Mouse (Mus musculus) lung, postnatal 0 days (tissue): ENCODE data around the gene Aen. TPM values are rescaled to one million over a fixed set of nuclear protein-coding genes. Genes with fewer than 3 reads are reported as not detected.

Experiments
- ATAC-seq: fragments of 200-750 bp; cut with Nextera tagmentation; 2 replicates; pipeline ENCODE4 v1.8.0; 2017; ENCODE audit warnings: moderate library complexity
- DNase-seq: peaks from one replicate; pipeline ENCODE4 v3.0.0-alpha.2; 2016; ENCODE audit warnings: low spot score
- H3K27ac ChIP-seq: fragments of 300-500 bp; sonication (generic); 2 replicates; pipeline ENCODE4 v1.5.1; 2014; ENCODE audit warnings: antibody characterized with exemption, mild to moderate bottlenecking, low read length, mixed read lengths
- H3K27me3 ChIP-seq: fragments of 300-500 bp; sonication (generic); replicated peaks from 2 replicates; pipeline ENCODE4 v1.6.1; 2014; ENCODE audit warnings: low read length, mixed read lengths; ENCODE audit not compliant: insufficient read depth
- H3K36me3 ChIP-seq: fragments of 300-500 bp; sonication (generic); 2 replicates; pipeline ENCODE4 v1.6.1; 2014; ENCODE audit warnings: low read length, mixed read lengths; ENCODE audit not compliant: insufficient read depth
- H3K4me1 ChIP-seq: fragments of 300-500 bp; sonication (generic); 2 replicates; pipeline ENCODE4 v1.6.1; 2014; ENCODE audit warnings: antibody characterized with exemption, low read depth, low read length, mixed read lengths; ENCODE audit not compliant: insufficient read depth
- H3K4me2 ChIP-seq: fragments of 300-500 bp; sonication (generic); replicated peaks from 2 replicates; pipeline ENCODE4 v1.6.1; 2014; ENCODE audit warnings: low read depth, mild to moderate bottlenecking, low read length, moderate library complexity, mixed read lengths
- H3K4me3 ChIP-seq: fragments of 300-500 bp; sonication (generic); 2 replicates; pipeline ENCODE4 v1.5.1; 2014; ENCODE audit warnings: low read depth, low read length
- H3K9ac ChIP-seq: fragments of 300-500 bp; sonication (generic); replicated peaks from 2 replicates; pipeline ENCODE4 v1.6.1; 2014; ENCODE audit warnings: low read depth, mild to moderate bottlenecking
- H3K9me3 ChIP-seq: fragments of 300-500 bp; sonication (generic); 2 replicates; pipeline ENCODE4 v1.6.1; 2016; ENCODE audit warnings: low read length, mixed read lengths
- CTCF ChIP-seq: IDR thresholded peaks from 2 replicates; pipeline ENCODE4 v1.5.1; 2016; ENCODE audit warnings: antibody characterized with exemption, mild to moderate bottlenecking
- EP300 ChIP-seq: IDR thresholded peaks from 2 replicates; pipeline ENCODE4 v1.6.1; 2016; ENCODE audit warnings: antibody characterized with exemption, mild to moderate bottlenecking, control low read depth
- WGBS: fragments of 180-500 bp; shearing (Covaris S2); extraction: QIAGEN DNeasy Blood & Tissue Kit; methylation state at CpG from one replicate; pipeline ENCODE4 v1.1.7; 2014; 5-methylcytosine and 5-hydroxymethylcytosine counted together
- polyA plus RNA-seq: library from polyadenylated mRNA; unstranded; fragments of >200 nt; fragmentation: Nextera tagmentation; extraction: Ambion mirVana; gene quantifications from 2 replicates; pipeline ENCODE4 v1.2.1, GENCODE M21; 2015

The Aen gene
- polyA plus RNA-seq, 1 experiment from 2014 or later: 20.0 TPM

DNA sequence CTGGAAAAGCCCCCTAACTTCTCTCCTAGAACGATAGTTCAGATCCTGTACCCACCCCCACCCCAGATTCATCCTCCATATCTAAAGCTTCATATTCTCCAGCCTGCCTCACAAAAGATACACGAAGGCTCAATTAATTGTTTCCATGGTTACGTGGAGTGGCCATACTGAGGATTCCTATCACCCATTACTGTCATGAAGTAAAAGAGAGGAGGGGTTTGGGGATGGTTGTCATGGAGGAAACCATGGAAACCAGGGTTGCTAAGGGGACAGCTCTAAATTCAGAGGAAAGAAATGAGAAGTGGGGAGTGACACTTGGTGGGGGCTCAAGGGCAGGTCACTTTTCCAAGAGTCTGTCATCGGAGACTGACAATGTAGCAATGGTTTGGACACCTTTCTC is 9.2 kb upstream of the Aen start:
- WGBS: 63% methylated on average over 4 of the region's 4 CpGs
- TF ChIP-seq EP300 (no peak), CTCF (no peak)
- peaks cover 24% of the 10 kb centered on the region for H3K27me3 ChIP-seq
- H3K9me3 ChIP-seq: no peaks in the 10 kb centered on the region
- no peak overlapping the region for H3K4me2 ChIP-seq
- H3K36me3 ChIP-seq: no peaks in the 10 kb centered on the region
- ATAC-seq (no peak), DNase-seq (no peak)
- no peak overlapping the region for H3K27ac ChIP-seq
- H3K9ac ChIP-seq: no peak overlapping the region
- no peak overlapping the region for H3K4me3 ChIP-seq
- H3K4me1 ChIP-seq: no peaks in the 10 kb centered on the region

DNA sequence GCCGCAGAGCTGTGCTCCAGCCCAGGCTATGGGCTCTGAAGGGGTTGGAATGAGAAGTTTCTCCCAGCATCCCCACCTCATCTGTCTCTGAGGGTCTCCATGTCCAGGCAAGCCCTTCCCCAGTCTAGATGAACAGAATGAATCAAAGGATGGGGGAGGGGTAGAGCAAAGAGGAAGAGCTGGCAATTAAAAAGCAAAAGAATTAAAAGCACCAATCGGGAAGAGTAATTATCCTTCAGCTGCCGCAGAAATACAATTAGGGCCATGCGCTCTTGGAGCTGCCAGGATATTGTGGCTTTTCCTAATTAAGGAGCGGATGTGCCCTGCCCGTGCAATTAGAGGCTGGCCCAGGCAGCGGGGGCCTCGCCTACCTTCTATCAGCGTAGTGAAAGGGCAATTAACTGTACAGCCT is 8.2 kb upstream of the Aen start:
- Histone ChIP-seq H3K4me1 (no peaks in the 10 kb centered on the region), H3K27ac (no peak overlapping the region), H3K36me3 (no peaks in the 10 kb centered on the region), H3K9me3 (no peaks in the 10 kb centered on the region), H3K4me3 (no peak overlapping the region), H3K27me3 (peaks cover 19% of the 10 kb centered on the region), H3K4me2 (no peak overlapping the region), H3K9ac (no peak overlapping the region)
- DNase-seq (no peak), ATAC-seq (no peak)
- TF ChIP-seq EP300 (no peak), CTCF (no peak)
- 62% methylated on average over 9 of the region's 9 CpGs for WGBS

DNA sequence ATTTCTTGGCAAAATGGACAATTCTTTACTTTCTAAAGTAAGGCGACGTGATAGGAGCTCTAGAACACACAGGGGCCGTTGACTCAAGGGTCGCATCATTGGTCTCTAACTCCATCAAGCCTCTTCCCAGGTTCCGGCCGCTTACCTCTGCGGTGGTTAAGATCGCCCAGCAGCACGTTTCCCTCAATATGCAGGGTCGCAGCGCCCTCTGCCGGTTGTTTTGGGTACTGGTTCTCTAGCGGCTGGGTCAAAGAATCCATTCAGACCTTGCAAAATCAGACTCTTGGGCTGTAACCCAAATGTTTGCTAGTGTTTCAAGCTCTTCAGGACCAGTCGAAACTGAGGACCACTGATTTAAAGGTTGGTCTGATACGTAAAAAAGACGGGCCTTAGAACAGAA is 5.0 kb upstream of the Aen start:
- H3K9ac ChIP-seq: no peak overlapping the region
- TF ChIP-seq EP300: no peak
- peak; percentile 98 for TF ChIP-seq CTCF
- no peaks in the 10 kb centered on the region for H3K36me3 ChIP-seq
- H3K4me1 ChIP-seq: no peaks in the 10 kb centered on the region
- peak; percentile 4; the same call in 1 of the 2 replicates for ATAC-seq
- H3K4me3 ChIP-seq: no peak overlapping the region
- H3K27me3 ChIP-seq: no peaks in the 10 kb centered on the region
- 3% methylated on average over 16 of the region's 16 CpGs for WGBS
- no peaks in the 10 kb centered on the region for H3K9me3 ChIP-seq
- peak; percentile 78 for DNase-seq
- no peak overlapping the region for H3K4me2 ChIP-seq
- H3K27ac ChIP-seq: no peak overlapping the region

DNA sequence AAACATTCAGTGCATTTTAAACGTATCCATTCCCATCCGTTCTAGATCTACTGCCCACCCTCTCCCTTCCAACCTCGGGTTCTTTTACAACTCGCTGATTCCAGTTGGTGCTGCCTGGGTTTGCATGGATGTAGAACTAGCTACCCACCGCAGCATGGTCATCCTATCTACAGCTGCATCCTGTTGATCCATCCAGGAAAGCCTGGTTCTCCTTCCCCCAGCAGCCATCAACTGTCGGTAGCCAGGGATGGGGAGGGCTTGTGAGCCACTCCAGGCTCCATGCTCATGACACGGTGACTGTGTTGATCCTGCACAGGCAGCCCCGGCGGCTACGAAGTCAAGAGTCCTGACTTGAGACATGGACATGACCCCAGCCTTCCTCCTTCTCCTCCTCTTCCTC is 1.7 kb upstream of the Aen start:
- Histone ChIP-seq H3K36me3 (no peaks in the 10 kb centered on the region), H3K27me3 (no peaks in the 10 kb centered on the region), H3K9ac (no peak overlapping the region), H3K27ac (no peak overlapping the region), H3K4me3 (no peak overlapping the region), H3K9me3 (no peaks in the 10 kb centered on the region), H3K4me1 (peaks cover 7% of the 10 kb centered on the region; the same call in 1 of the 2 replicates), H3K4me2 (no peak overlapping the region)
- no peak for ATAC-seq
- TF ChIP-seq EP300 (no peak), CTCF (no peak)
- no peak for DNase-seq
- 74% methylated on average over 10 of the region's 10 CpGs for WGBS

DNA sequence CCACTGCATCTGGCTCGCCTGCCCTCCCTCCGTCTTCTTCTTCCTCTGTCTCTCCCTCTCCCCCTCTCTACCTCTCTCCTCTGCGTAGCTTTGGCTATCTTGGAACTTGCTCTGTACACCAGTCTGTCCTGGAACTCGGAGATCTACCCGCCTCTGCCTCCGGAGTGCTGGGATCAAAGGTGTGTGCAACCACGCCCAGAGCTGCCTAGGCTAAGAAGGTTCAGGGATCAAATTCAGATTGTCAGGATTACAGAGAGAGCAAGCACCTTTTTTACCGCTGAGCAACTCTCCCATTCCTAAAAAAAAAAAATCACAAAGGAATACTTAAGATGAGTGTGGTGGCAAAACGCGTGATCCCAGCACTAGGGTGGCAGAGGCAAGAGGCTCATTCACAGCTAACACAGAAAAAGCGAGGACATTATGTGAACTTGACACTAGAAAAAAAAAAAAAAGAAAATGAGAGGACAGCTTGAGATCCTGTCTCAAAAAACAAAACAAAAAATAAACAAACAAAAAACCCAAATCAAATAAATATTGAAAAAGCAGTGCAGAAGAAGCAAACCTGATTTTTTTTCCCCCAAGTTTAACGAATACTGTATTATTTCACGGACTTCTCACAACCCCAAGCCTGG is 517 bp upstream of the Aen start:
- H3K9ac ChIP-seq: no peak overlapping the region
- TF ChIP-seq CTCF: no peak
- no peak; the same call in none of the 2 replicates for TF ChIP-seq EP300
- no peak overlapping the region for H3K27ac ChIP-seq
- no peaks in the 10 kb centered on the region for H3K36me3 ChIP-seq
- H3K4me3 ChIP-seq: peak overlapping the region; percentile 83
- DNase-seq (no peak), ATAC-seq (no peak)
- H3K27me3 ChIP-seq: no peaks in the 10 kb centered on the region
- no peaks in the 10 kb centered on the region for H3K9me3 ChIP-seq
- peak overlapping the region; percentile 78 for H3K4me2 ChIP-seq
- WGBS: 53% methylated on average over 13 of the region's 13 CpGs
- peaks cover 7% of the 10 kb centered on the region; the same call in 1 of the 2 replicates for H3K4me1 ChIP-seq

DNA sequence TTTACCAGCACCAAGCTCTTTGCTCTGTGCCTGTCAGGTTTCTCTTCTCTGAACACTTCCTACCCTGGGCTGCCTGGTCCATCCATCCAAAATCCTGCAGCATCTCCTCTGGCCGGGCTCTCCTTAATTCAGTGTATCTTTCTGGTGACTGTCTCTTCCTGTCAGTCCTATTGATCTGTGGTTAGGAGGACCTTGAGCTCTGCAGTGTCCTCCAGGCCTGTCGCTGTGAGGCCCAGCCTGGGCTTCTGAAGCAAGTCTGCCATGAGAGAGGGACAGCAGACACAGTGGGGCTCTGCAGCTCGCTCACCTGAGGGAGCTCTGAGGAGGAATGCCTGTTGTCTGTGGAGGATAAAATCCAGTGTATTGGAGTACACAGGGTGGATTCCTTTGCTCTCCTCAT is 1.9 kb downstream of the Aen start:
- 87% methylated on average over 3 of the region's 3 CpGs for WGBS

More for the DNA sequence above, 1.9 kb downstream of the Aen start:
- DNase-seq (no peak), ATAC-seq (no peak)
- H3K4me1 ChIP-seq: peaks cover 7% of the 10 kb centered on the region; the same call in 1 of the 2 replicates
- H3K4me3 ChIP-seq: no peak overlapping the region
- H3K36me3 ChIP-seq: 0 out of 2 replicates have a peak, but pooled peaks cover 5% of the 10 kb centered on the region
- no peak for TF ChIP-seq CTCF
- TF ChIP-seq EP300: no peak
- H3K27me3 ChIP-seq: no peaks in the 10 kb centered on the region
- no peak overlapping the region for H3K27ac ChIP-seq
- H3K4me2 ChIP-seq: no peak overlapping the region
- H3K9ac ChIP-seq: no peak overlapping the region
- no peaks in the 10 kb centered on the region for H3K9me3 ChIP-seq
